Mouse (Mus musculus) stomach, postnatal 0 days (tissue): ENCODE data around the gene Dst.

Experiments used
- CTCF ChIP-seq: IDR thresholded peaks from 2 replicates; pipeline ENCODE4 v1.5.1; 2016; ENCODE audit warnings: antibody characterized with exemption, low read depth, mild to moderate bottlenecking, moderate library complexity
- EP300 ChIP-seq: optimal IDR thresholded peaks from 2 replicates; pipeline ENCODE3; 2016; ENCODE audit warnings: antibody characterized with exemption

- no peak for TF ChIP-seq CTCF
- TF ChIP-seq EP300 = no peak
These were observed 133.1 kb downstream of the Dst start for GRCm38 (mm10) chr1:34040901-34041721.
